Mouse (Mus musculus) limb, embryonic 14.5 days (tissue): ENCODE measurements around the gene Pdss2. TPM values are rescaled to one million over a fixed set of nuclear protein-coding genes. Genes with fewer than 3 reads are reported as not detected.

ENCODE experiments used
- ATAC-seq: fragments of 200-750 bp; cut with Nextera tagmentation; 2 replicates; pipeline ENCODE4 v1.8.0; 2017; ENCODE audit warnings: low read depth, moderate number of reproducible peaks, moderate TSS enrichment; ENCODE audit not compliant: low FRiP score
- DNase-seq: peaks from one replicate; pipeline ENCODE4 v3.0.0-alpha.2; 2015; ENCODE audit warnings: low spot score
- H3K27ac ChIP-seq: fragments of 300-500 bp; sonication (generic); replicated peaks from 2 replicates; pipeline ENCODE4 v1.5.1; 2014; ENCODE audit warnings: low read depth, mild to moderate bottlenecking, low read length, moderate library complexity, mixed read lengths
- H3K27me3 ChIP-seq: fragments of 300-500 bp; sonication (generic); 2 replicates; pipeline ENCODE4 v1.6.1; 2014; ENCODE audit warnings: low read length, mixed read lengths; ENCODE audit not compliant: control insufficient read depth, insufficient read depth
- H3K36me3 ChIP-seq: fragments of 300-500 bp; sonication (generic); 2 replicates; pipeline ENCODE4 v1.6.1; 2014; ENCODE audit warnings: mild to moderate bottlenecking, low read length, moderate library complexity, mixed read lengths; ENCODE audit not compliant: control insufficient read depth, insufficient read depth
- H3K4me1 ChIP-seq: fragments of 300-500 bp; sonication (generic); 2 replicates; pipeline ENCODE4 v1.6.1; 2014; ENCODE audit warnings: antibody characterized with exemption, low read length, mixed read lengths; ENCODE audit not compliant: control insufficient read depth, insufficient read depth
- H3K4me2 ChIP-seq: fragments of 300-500 bp; sonication (generic); replicated peaks from 2 replicates; pipeline ENCODE4 v1.6.1; 2014; ENCODE audit warnings: low read depth, mild to moderate bottlenecking, low read length, moderate library complexity; ENCODE audit not compliant: severe bottlenecking
- H3K4me3 ChIP-seq: fragments of 300-500 bp; sonication (generic); replicated peaks from 2 replicates; pipeline ENCODE4 v1.5.1; 2014; ENCODE audit warnings: low read length
- H3K9ac ChIP-seq: fragments of 300-500 bp; sonication (generic); 2 replicates; pipeline ENCODE4 v1.6.1; 2014; ENCODE audit warnings: mild to moderate bottlenecking, low read depth, low read length, moderate library complexity; ENCODE audit not compliant: severe bottlenecking
- H3K9me3 ChIP-seq: fragments of 300-500 bp; sonication (generic); 2 replicates; pipeline ENCODE4 v1.6.1; 2016; ENCODE audit warnings: low read length; ENCODE audit not compliant: control insufficient read depth
- POLR2A ChIP-seq: fragments of 200-500 bp; IDR thresholded peaks from 2 replicates; pipeline ENCODE4 v1.8.0; 2012; ENCODE audit warnings: inconsistent platforms, mild to moderate bottlenecking, moderate library complexity, borderline replicate concordance; ENCODE audit not compliant: insufficient read depth, insufficient read length; ENCODE audit errors: extremely low read depth
- WGBS: fragments of 180-500 bp; shearing (Covaris S2); extraction: QIAGEN DNeasy Blood & Tissue Kit; methylation state at CpG from one replicate; pipeline ENCODE4 v1.1.7; 2014; 5-methylcytosine and 5-hydroxymethylcytosine counted together
- polyA plus RNA-seq, 2 experiments: library from polyadenylated mRNA; depleted of rRNA in 1 of 2; stranded (reverse) in 1 of 2; unstranded in 1 of 2; fragments of >200 nt; fragmentation: Nextera tagmentation in 1 of 2; extraction: Ambion mirVana in 1 of 2; gene quantifications; 2 replicates each; pipeline versions ENCODE4 v1.2.1 to v1.2.3; 2012 to 2014

Gene Pdss2
- polyA plus RNA-seq, 2 experiments = 8.8 to 10.1 TPM

DNA sequence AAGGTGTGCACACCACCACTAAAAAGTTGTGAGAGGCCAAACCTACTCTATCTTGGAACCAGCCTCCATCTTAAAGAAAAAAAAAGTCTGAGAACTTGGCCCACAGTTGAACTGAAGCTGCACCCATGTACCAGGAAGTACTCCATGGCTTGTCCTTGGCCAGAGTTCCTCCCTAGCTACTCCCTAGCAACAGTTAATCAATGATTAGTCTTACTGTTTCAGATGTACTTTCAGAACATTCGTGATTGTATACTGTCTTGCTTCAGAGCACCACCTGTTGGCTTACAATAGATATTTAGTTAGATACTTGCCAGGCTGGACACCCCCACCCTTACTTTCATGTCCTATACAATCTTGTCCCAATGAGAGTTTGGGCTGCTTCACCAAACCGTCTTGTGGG lies 50.0 kb downstream of the Pdss2 start:
- Histone ChIP-seq H3K27ac (no peak overlapping the region), H3K9me3 (no peaks in the 10 kb centered on the region), H3K9ac (no peak overlapping the region), H3K4me2 (no peak overlapping the region), H3K27me3 (no peaks in the 10 kb centered on the region), H3K4me3 (no peak overlapping the region), H3K36me3 (no peaks in the 10 kb centered on the region), H3K4me1 (peaks cover 3% of the 10 kb centered on the region; the same call in 1 of the 2 replicates)
- DNase-seq = no peak
- TF ChIP-seq POLR2A = no peak
- ATAC-seq = no peak
- WGBS = 69% methylated on average over 2 of the region's 2 CpGs

DNA sequence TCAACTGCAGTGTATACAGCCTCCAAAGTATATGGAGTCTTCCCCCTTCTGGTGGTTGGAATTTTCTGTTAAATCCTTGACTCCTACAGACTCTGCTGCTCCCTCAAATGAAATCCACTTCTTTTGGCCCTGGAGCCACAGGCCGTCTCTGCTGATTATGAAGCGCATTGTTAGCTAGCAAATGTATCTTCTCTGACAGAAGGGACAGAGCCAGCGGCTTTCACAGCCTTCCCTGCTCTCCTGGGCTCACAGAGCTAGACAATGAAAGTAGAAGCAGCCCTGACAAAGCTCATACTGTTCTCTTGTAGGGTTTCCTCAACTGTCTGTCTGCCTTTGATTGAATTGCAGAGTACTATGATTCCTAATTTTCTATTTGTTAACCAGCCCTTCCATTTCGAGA lies 51.1 kb downstream of the Pdss2 start:
- Histone ChIP-seq H3K9ac (no peak overlapping the region), H3K4me1 (peaks cover 3% of the 10 kb centered on the region; the same call in 1 of the 2 replicates), H3K4me2 (no peak overlapping the region), H3K4me3 (no peak overlapping the region), H3K9me3 (no peaks in the 10 kb centered on the region), H3K27me3 (no peaks in the 10 kb centered on the region), H3K36me3 (no peaks in the 10 kb centered on the region), H3K27ac (no peak overlapping the region)
- no peak for DNase-seq
- no peak for ATAC-seq
- TF ChIP-seq POLR2A = no peak
- WGBS = 78% methylated on average over 4 of the region's 4 CpGs

- Histone ChIP-seq H3K4me3 (no peak overlapping the region), H3K4me1 (peaks cover 3% of the 10 kb centered on the region; the same call in 1 of the 2 replicates), H3K27me3 (no peaks in the 10 kb centered on the region), H3K9ac (no peak overlapping the region), H3K36me3 (no peaks in the 10 kb centered on the region), H3K27ac (no peak overlapping the region), H3K9me3 (no peaks in the 10 kb centered on the region), H3K4me2 (no peak overlapping the region)
- DNase-seq (no peak), ATAC-seq (no peak)
- WGBS = 62% methylated on average over 3 of the region's 3 CpGs
- TF ChIP-seq POLR2A = no peak
These were observed 51.8 kb downstream of the Pdss2 start for GRCm38 (mm10) chr10:43273057-43273456.

DNA sequence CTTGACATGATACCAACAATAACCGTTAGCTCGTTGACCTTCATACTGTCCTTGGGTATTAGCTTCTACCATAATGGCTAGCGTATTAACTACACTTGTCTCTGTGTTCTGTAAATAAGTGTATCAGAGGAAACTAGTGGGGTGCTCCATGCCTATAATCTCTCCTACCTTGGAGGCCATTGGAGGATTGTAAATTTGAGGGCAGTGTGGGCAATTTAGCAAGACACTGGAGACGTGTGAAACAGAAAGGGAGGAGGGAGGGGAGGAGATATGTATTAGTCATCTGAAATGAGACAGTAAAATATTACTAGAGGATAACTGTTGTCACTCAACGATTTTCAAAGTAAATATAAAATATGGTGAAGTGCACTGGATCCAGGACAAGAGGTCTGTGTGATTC lies 54.2 kb downstream of the Pdss2 start:
- no peaks in the 10 kb centered on the region for H3K27me3 ChIP-seq
- H3K4me1 ChIP-seq = peaks cover 9% of the 10 kb centered on the region; the same call in 1 of the 2 replicates
- H3K27ac ChIP-seq = no peak overlapping the region
- H3K4me2 ChIP-seq = no peak overlapping the region
- no peak for TF ChIP-seq POLR2A
- no peaks in the 10 kb centered on the region for H3K36me3 ChIP-seq
- no peaks in the 10 kb centered on the region for H3K9me3 ChIP-seq
- H3K9ac ChIP-seq = no peak overlapping the region
- WGBS = 79% methylated on average over 5 of the region's 5 CpGs
- no peak for ATAC-seq
- DNase-seq = no peak
- H3K4me3 ChIP-seq = no peak overlapping the region

- WGBS = 82% methylated on average over 1 of the region's 1 CpGs
- no peak for ATAC-seq
- no peak for TF ChIP-seq POLR2A
These were observed 54.9 kb downstream of the Pdss2 start for GRCm38 (mm10) chr10:43276116-43276659.

More at GRCm38 (mm10) chr10:43276116-43276659, 54.9 kb downstream of the Pdss2 start:
- no peaks in the 10 kb centered on the region for H3K36me3 ChIP-seq
- no peak overlapping the region for H3K27ac ChIP-seq
- H3K9ac ChIP-seq = no peak overlapping the region
- no peak for DNase-seq
- H3K4me2 ChIP-seq = no peak overlapping the region
- H3K27me3 ChIP-seq = no peaks in the 10 kb centered on the region
- peaks cover 9% of the 10 kb centered on the region; the same call in 1 of the 2 replicates for H3K4me1 ChIP-seq
- no peak overlapping the region for H3K4me3 ChIP-seq
- H3K9me3 ChIP-seq = no peaks in the 10 kb centered on the region
